Mouse (Mus musculus) layer of hippocampus, postnatal 25 days (tissue): ENCODE results near the gene Acot2. TPM values are rescaled to one million over a fixed set of nuclear protein-coding genes. Genes with fewer than 3 reads are reported as not detected.
A peak's percentile ranks its signal among the peaks of the same experiment; 100 is the strongest.
"Not testable (repeated sequence)": the region's sequence is repeated elsewhere in the genome, so short reads cannot be mapped to it uniquely, and the experiment has no call there.

Experiments used
- DNase-seq, 2 experiments: peaks; one replicate each; pipeline ENCODE4 v3.0.0; 2022; ENCODE audit warnings: mixed read lengths in 2 of 2, low spot score in 1 of 2; ENCODE audit errors: extremely low spot score in 1 of 2
- total RNA-seq, 2 experiments: library from RNA; stranded (reverse); gene quantifications; 2 replicates each; pipeline ENCODE4 v1.2.3; 2021

Gene Acot2
- 10 to 100 TPM; 14.9 to 16.2 TPM for total RNA-seq

GRCm38 (mm10) chr12:83987583-83988441 is at the start of gene Acot2:
TSS of gene Acot2 (plus strand) at chr12:83987861.
- DNase-seq: peak; percentile 55 to 66

GRCm38 (mm10) chr12:83938592-83938991 is 49.1 kb upstream of the Acot2 start:
- not testable (repeated sequence) for DNase-seq

GRCm38 (mm10) chr12:83939332-83939731 is 48.3 kb upstream of the Acot2 start:
- DNase-seq: no peak

GRCm38 (mm10) chr12:83940031-83940430 is 47.6 kb upstream of the Acot2 start:
- DNase-seq: no peak

- no peak for DNase-seq
Measured at GRCm38 (mm10) chr12:83941938-83942337, 45.7 kb upstream of the Acot2 start.

GRCm38 (mm10) chr12:83947260-83947811 is 40.3 kb upstream of the Acot2 start:
- DNase-seq: no peak

- no peak for DNase-seq
Measured at GRCm38 (mm10) chr12:83949043-83949442, 38.6 kb upstream of the Acot2 start.

GRCm38 (mm10) chr12:83949776-83950492 is 37.7 kb upstream of the Acot2 start:
- DNase-seq: no peak

- peak; percentile 74 to 75 for DNase-seq
Measured at GRCm38 (mm10) chr12:83950493-83950839, 37.2 kb upstream of the Acot2 start, which contains the start of gene Riox1. TSS of gene Riox1 (plus strand) at chr12:83950608.

- peak; percentile 43 to 57 for DNase-seq
Measured at GRCm38 (mm10) chr12:83950840-83951701, 36.6 kb upstream of the Acot2 start.

- DNase-seq: no peak
Measured at GRCm38 (mm10) chr12:83951711-83952575, 35.7 kb upstream of the Acot2 start.

GRCm38 (mm10) chr12:83958278-83958677 is 29.4 kb upstream of the Acot2 start:
- no peak for DNase-seq

- no peak for DNase-seq
Measured at GRCm38 (mm10) chr12:83965235-83965634, 22.4 kb upstream of the Acot2 start.

GRCm38 (mm10) chr12:83972117-83972516 is 15.5 kb upstream of the Acot2 start:
- peak in 1 of 2 experiments; percentile 24 for DNase-seq

- no peak for DNase-seq
Measured at GRCm38 (mm10) chr12:83978862-83979261, 8.8 kb upstream of the Acot2 start.

- DNase-seq: no peak
Measured at GRCm38 (mm10) chr12:83981615-83982014, 6.0 kb upstream of the Acot2 start.

GRCm38 (mm10) chr12:83984752-83985151 is 2.9 kb upstream of the Acot2 start, which contains the start of gene Heatr4:
TSS of gene Heatr4 (minus strand) at chr12:83984852.
- no peak for DNase-seq

- no peak for DNase-seq
Measured at GRCm38 (mm10) chr12:83987242-83987582, 449 bp upstream of the Acot2 start.

- no peak for DNase-seq
Measured at GRCm38 (mm10) chr12:83988483-83988882, 822 bp downstream of the Acot2 start.
